Mouse (Mus musculus): ENCODE results near the gene Olfr1189. TPM values are rescaled to one million over a fixed set of nuclear protein-coding genes. Genes with fewer than 3 reads are reported as not detected.

Gene Olfr1189
- not detected for polyA plus RNA-seq (2014; fragmentation: Illumina TruSeq; extraction: RNeasy Lipid Tissue Mini Kit (QIAGEN cat#74804); ENCODE audit: low read depth, low replicate concordance)

DNA sequence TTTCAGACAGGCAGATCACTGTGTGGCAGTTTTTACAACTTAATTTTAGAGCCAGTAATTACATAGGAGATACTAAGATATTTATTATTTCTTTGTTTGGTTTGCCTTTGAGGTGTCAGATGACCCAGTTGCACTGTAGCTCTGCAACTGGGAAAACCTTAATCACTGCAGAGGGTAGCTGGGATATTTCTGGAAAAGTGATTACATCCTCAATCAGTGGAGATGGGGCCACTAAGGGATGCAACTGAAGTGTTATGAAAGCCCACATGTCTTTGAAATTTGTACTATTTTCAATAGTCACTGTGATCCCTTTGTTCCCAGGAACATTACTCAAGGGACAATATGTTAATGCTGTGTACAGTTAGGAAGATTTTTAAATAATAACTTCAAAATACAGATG, at the start of gene Olfr1189:
Gene Olfr1189, plus strand, starts transcription at position 301 of the 400 bp plus-strand sequence.

DNA sequence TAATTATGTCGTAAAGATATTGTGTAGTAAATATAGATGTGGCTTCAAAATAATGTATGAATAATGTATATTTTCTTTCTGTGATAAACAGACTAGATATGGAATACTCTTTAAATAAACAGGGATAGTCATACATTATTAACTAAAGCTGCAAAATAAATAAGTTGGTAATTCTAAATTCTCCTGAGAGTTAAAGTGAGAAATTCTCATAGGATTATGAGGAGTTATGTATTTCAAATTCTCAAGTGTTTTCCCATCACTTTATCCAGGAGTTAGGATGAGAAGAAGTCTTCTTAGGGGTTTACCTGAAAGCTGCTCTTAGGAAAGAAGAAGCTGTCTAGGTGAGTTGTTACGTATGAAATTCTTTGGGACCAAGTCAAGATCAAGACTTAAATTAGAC, 29.6 kb upstream of the Olfr1189 start, which contains the start of gene Olfr1188:
Gene Olfr1188, plus strand, starts transcription at position 301 of the 400 bp plus-strand sequence.

GRCm38 (mm10) chr2:88640242-88640641, 54.0 kb downstream of the Olfr1189 start, which contains the start of gene Olfr1191-ps1:
TSS of gene Olfr1191-ps1 (plus strand) at chr2:88640542.

Other genes starting within 250 kb of the Olfr1189 start
- not detected for gene Olfr1176, start 249.7 kb upstream of the Olfr1189 start, polyA plus RNA-seq (2014; fragmentation: Illumina TruSeq; extraction: RNeasy Lipid Tissue Mini Kit (QIAGEN cat#74804); ENCODE audit: low read depth, low replicate concordance)
- not detected for gene Olfr1177-ps, start 240.0 kb upstream of the Olfr1189 start, polyA plus RNA-seq (2014; fragmentation: Illumina TruSeq; extraction: RNeasy Lipid Tissue Mini Kit (QIAGEN cat#74804); ENCODE audit: low read depth, low replicate concordance)
- gene Olfr1178, start 199.4 kb upstream of the Olfr1189 start, polyA plus RNA-seq (2014; fragmentation: Illumina TruSeq; extraction: RNeasy Lipid Tissue Mini Kit (QIAGEN cat#74804); ENCODE audit: low read depth, low replicate concordance): not detected
- not detected for gene Olfr1179, start 180.0 kb upstream of the Olfr1189 start, polyA plus RNA-seq (2014; fragmentation: Illumina TruSeq; extraction: RNeasy Lipid Tissue Mini Kit (QIAGEN cat#74804); ENCODE audit: low read depth, low replicate concordance)
- not detected for gene Olfr1180, start 167.3 kb upstream of the Olfr1189 start, polyA plus RNA-seq (2014; fragmentation: Illumina TruSeq; extraction: RNeasy Lipid Tissue Mini Kit (QIAGEN cat#74804); ENCODE audit: low read depth, low replicate concordance)
- gene Olfr1181, start 160.3 kb upstream of the Olfr1189 start, polyA plus RNA-seq (2014; fragmentation: Illumina TruSeq; extraction: RNeasy Lipid Tissue Mini Kit (QIAGEN cat#74804); ENCODE audit: low read depth, low replicate concordance): not detected
- not detected for gene Gm13757, start 137.3 kb upstream of the Olfr1189 start, polyA plus RNA-seq (2014; fragmentation: Illumina TruSeq; extraction: RNeasy Lipid Tissue Mini Kit (QIAGEN cat#74804); ENCODE audit: low read depth, low replicate concordance)
- not detected for gene Olfr1183, start 131.6 kb upstream of the Olfr1189 start, polyA plus RNA-seq (2014; fragmentation: Illumina TruSeq; extraction: RNeasy Lipid Tissue Mini Kit (QIAGEN cat#74804); ENCODE audit: low read depth, low replicate concordance)
- not detected for gene Olfr1184, start 102.9 kb upstream of the Olfr1189 start, polyA plus RNA-seq (2014; fragmentation: Illumina TruSeq; extraction: RNeasy Lipid Tissue Mini Kit (QIAGEN cat#74804); ENCODE audit: low read depth, low replicate concordance)
- gene Olfr1185-ps1, start 93.1 kb upstream of the Olfr1189 start, polyA plus RNA-seq (2014; fragmentation: Illumina TruSeq; extraction: RNeasy Lipid Tissue Mini Kit (QIAGEN cat#74804); ENCODE audit: low read depth, low replicate concordance): not detected
- not detected for gene Olfr1186, start 67.9 kb upstream of the Olfr1189 start, polyA plus RNA-seq (2014; fragmentation: Illumina TruSeq; extraction: RNeasy Lipid Tissue Mini Kit (QIAGEN cat#74804); ENCODE audit: low read depth, low replicate concordance)
- not detected for gene Olfr1188, start 29.5 kb upstream of the Olfr1189 start, polyA plus RNA-seq (2014; fragmentation: Illumina TruSeq; extraction: RNeasy Lipid Tissue Mini Kit (QIAGEN cat#74804); ENCODE audit: low read depth, low replicate concordance)
- not detected for gene Olfr1191-ps1, start 54.1 kb downstream of the Olfr1189 start, polyA plus RNA-seq (2014; fragmentation: Illumina TruSeq; extraction: RNeasy Lipid Tissue Mini Kit (QIAGEN cat#74804); ENCODE audit: low read depth, low replicate concordance)
- gene Olfr1192-ps1, start 62.1 kb downstream of the Olfr1189 start, polyA plus RNA-seq (2014; fragmentation: Illumina TruSeq; extraction: RNeasy Lipid Tissue Mini Kit (QIAGEN cat#74804); ENCODE audit: low read depth, low replicate concordance): not detected
- not detected for gene Olfr1193, start 89.2 kb downstream of the Olfr1189 start, polyA plus RNA-seq (2014; fragmentation: Illumina TruSeq; extraction: RNeasy Lipid Tissue Mini Kit (QIAGEN cat#74804); ENCODE audit: low read depth, low replicate concordance)
- not detected for gene Olfr1195, start 102.7 kb downstream of the Olfr1189 start, polyA plus RNA-seq (2014; fragmentation: Illumina TruSeq; extraction: RNeasy Lipid Tissue Mini Kit (QIAGEN cat#74804); ENCODE audit: low read depth, low replicate concordance)
- gene Olfr1196, start 118.1 kb downstream of the Olfr1189 start, polyA plus RNA-seq (2014; fragmentation: Illumina TruSeq; extraction: RNeasy Lipid Tissue Mini Kit (QIAGEN cat#74804); ENCODE audit: low read depth, low replicate concordance): not detected
- gene Olfr1197, start 145.9 kb downstream of the Olfr1189 start, polyA plus RNA-seq (2014; fragmentation: Illumina TruSeq; extraction: RNeasy Lipid Tissue Mini Kit (QIAGEN cat#74804); ENCODE audit: low read depth, low replicate concordance): not detected
- gene Olfr1198, start 164.9 kb downstream of the Olfr1189 start, polyA plus RNA-seq (2014; fragmentation: Illumina TruSeq; extraction: RNeasy Lipid Tissue Mini Kit (QIAGEN cat#74804); ENCODE audit: low read depth, low replicate concordance): not detected
- not detected for gene Olfr1199, start 174.0 kb downstream of the Olfr1189 start, polyA plus RNA-seq (2014; fragmentation: Illumina TruSeq; extraction: RNeasy Lipid Tissue Mini Kit (QIAGEN cat#74804); ENCODE audit: low read depth, low replicate concordance)
- gene Olfr1200, start 184.0 kb downstream of the Olfr1189 start, polyA plus RNA-seq (2014; fragmentation: Illumina TruSeq; extraction: RNeasy Lipid Tissue Mini Kit (QIAGEN cat#74804); ENCODE audit: low read depth, low replicate concordance): not detected
- gene Olfr1201, start 206.6 kb downstream of the Olfr1189 start, polyA plus RNA-seq (2014; fragmentation: Illumina TruSeq; extraction: RNeasy Lipid Tissue Mini Kit (QIAGEN cat#74804); ENCODE audit: low read depth, low replicate concordance): not detected
- gene Olfr1202, start 228.0 kb downstream of the Olfr1189 start, polyA plus RNA-seq (2014; fragmentation: Illumina TruSeq; extraction: RNeasy Lipid Tissue Mini Kit (QIAGEN cat#74804); ENCODE audit: low read depth, low replicate concordance): not detected
- not detected for gene Olfr1205, start 243.3 kb downstream of the Olfr1189 start, polyA plus RNA-seq (2014; fragmentation: Illumina TruSeq; extraction: RNeasy Lipid Tissue Mini Kit (QIAGEN cat#74804); ENCODE audit: low read depth, low replicate concordance)